Comparison of ENCODE assay signal across 15 mouse cellular contexts in genomic region chr1:160287058-160287645, GRCm38 (mm10).
DNase-seq lines count a peak whose midpoint lies in the region; ATAC-seq lines count a peak whose summit lies in the region.
"Had no signal": no experiment of that assay in that cellular context is flagged by ENCODE, and none has a peak within 500 bp of the region (broad histone marks: within the 10 kb centered on the region; RNA-seq: fewer than 3 reads in every experiment).

No protein-coding gene starts in this region.

- H3K36me3 ChIP-seq in neural tube, embryonic 12.5 days: no peaks in the 10 kb centered on the region
- H3K36me3 ChIP-seq in hindbrain, embryonic 16.5 days (ENCODE audit: control insufficient read depth, insufficient read depth, low read length): no peaks in the 10 kb centered on the region
- H3K36me3 ChIP-seq: limb, embryonic 10.5 days had no signal

- DNase-seq in cerebellum, adult 11 months: no peak
- DNase-seq in neural tube, embryonic 10.5 days (ENCODE audit: extremely low spot score, low spot score): no peak
- peak; percentile 6 for DNase-seq in retina, postnatal 1 day
- DNase-seq in right cerebral cortex, postnatal 36 days (ENCODE audit: low spot score in 2 of 2): no peak
- DNase-seq in heart, postnatal 25 days (ENCODE audit: low spot score): no peak
- DNase-seq: heart, adult 2 months; heart, postnatal 36 days; kidney, adult 9 months; lung, postnatal 14 days; thymus, adult 2 months had no signal

- ATAC-seq in cerebellum, adult (ENCODE audit: insufficient number of reproducible peaks, low FRiP score, low TSS enrichment): peak; percentile 59
- ATAC-seq in neural tube, embryonic 12.5 days (ENCODE audit: low FRiP score, low read depth): 0 out of 2 replicates have a peak, but pooled peaks have one; percentile 39
- peak; percentile 61 for ATAC-seq in hindbrain, embryonic 16.5 days

- no peak overlapping the region for H3K4me2 ChIP-seq in neural tube, embryonic 12.5 days (replicated peaks)
- peak overlapping the region; percentile 22 for H3K4me2 ChIP-seq in hindbrain, embryonic 16.5 days (ENCODE audit: low read length)

- WGBS in neural tube, embryonic 12.5 days: 71% methylated on average over 5 of the region's 5 CpGs
- 36% methylated on average over 5 of the region's 5 CpGs for WGBS in hindbrain, embryonic 16.5 days

- no peak overlapping the region for H3K4me3 ChIP-seq in neural tube, embryonic 12.5 days
- no peak overlapping the region for H3K4me3 ChIP-seq in hindbrain, embryonic 16.5 days (ENCODE audit: low read length)
- H3K4me3 ChIP-seq: heart, adult 2 months; limb, embryonic 10.5 days had no signal

- intact Hi-C loops in heart, postnatal 25 days (cut with DNase I): no loop called here

- H3K27ac ChIP-seq in neural tube, embryonic 12.5 days: no peak overlapping the region
- peak overlapping the region; percentile 72 for H3K27ac ChIP-seq in hindbrain, embryonic 16.5 days (ENCODE audit: low read depth, low read length)
- H3K27ac ChIP-seq: heart, adult 2 months; limb, embryonic 10.5 days; liver, embryonic 14.5 days had no signal

- no peak overlapping the region for H3K9ac ChIP-seq in neural tube, embryonic 12.5 days
- H3K9ac ChIP-seq in hindbrain, embryonic 16.5 days (ENCODE audit: low read depth, low read length): no peak overlapping the region
- H3K9ac ChIP-seq: liver, embryonic 14.5 days had no signal

- no peaks in the 10 kb centered on the region for H3K9me3 ChIP-seq in neural tube, embryonic 12.5 days
- no peaks in the 10 kb centered on the region for H3K9me3 ChIP-seq in hindbrain, embryonic 16.5 days (ENCODE audit: control insufficient read depth, low read length)
- H3K9me3 ChIP-seq: limb, embryonic 10.5 days had no signal

- H3K27me3 ChIP-seq in neural tube, embryonic 12.5 days (replicated peaks): no peaks in the 10 kb centered on the region
- no peaks in the 10 kb centered on the region for H3K27me3 ChIP-seq in hindbrain, embryonic 16.5 days (replicated peaks; ENCODE audit: control insufficient read depth, insufficient read depth, low read length)

- no peaks in the 10 kb centered on the region for H3K4me1 ChIP-seq in neural tube, embryonic 12.5 days
- peaks cover 8% of the 10 kb centered on the region for H3K4me1 ChIP-seq in hindbrain, embryonic 16.5 days (ENCODE audit: control insufficient read depth, insufficient read depth, low read depth, low read length)
